Mouse (Mus musculus): ENCODE data around the gene Rtbdn.

- TF ChIP-seq CTCF (conservative IDR thresholded peaks at IDR 0.05; ENCODE audit: low read length) (no peak), POU5F1 (IDR thresholded peaks at IDR 0.05; ENCODE audit: borderline replicate concordance, low read length) (no peak), NANOG (IDR thresholded peaks at IDR 0.05; ENCODE audit: borderline replicate concordance, low read length) (no peak)
Measured at GRCm38 (mm10) chr8:84908421-84909161, 38.2 kb upstream of the Rtbdn start, which contains the start of gene Dnase2a.
